Mouse (Mus musculus) layer of hippocampus, adult 2 months (tissue): Measurements from ENCODE around the gene Zfp131. TPM values are rescaled to one million over a fixed set of nuclear protein-coding genes. Genes with fewer than 3 reads are reported as not detected.
A peak's percentile ranks its signal among the peaks of the same experiment; 100 is the strongest.

Experiments
- DNase-seq, 2 experiments: peaks; one replicate each; pipeline ENCODE4 v3.0.0; 2022; ENCODE audit warnings: low spot score in 2 of 2
- H3K27ac ChIP-seq: fragments of 200-600 bp; 2 replicates; pipeline ENCODE4 v1.8.1; 2022
- H3K4me3 ChIP-seq: fragments of 200-600 bp; 2 replicates; pipeline ENCODE4 v1.8.1; 2022; ENCODE audit warnings: mild to moderate bottlenecking
- CTCF ChIP-seq: fragments of 200-600 bp; conservative IDR thresholded peaks from 2 replicates; pipeline ENCODE4 v1.8.1; 2022; ENCODE audit warnings: antibody characterized with exemption, mild to moderate bottlenecking, moderate library complexity
- total RNA-seq, 2 experiments: library from RNA; stranded (reverse); gene quantifications; 2 replicates each; pipeline ENCODE4 v1.2.3; 2021

Zfp131 gene
- total RNA-seq, 2 experiments from 2014 or later, result 40.4 to 43.2 TPM

DNA sequence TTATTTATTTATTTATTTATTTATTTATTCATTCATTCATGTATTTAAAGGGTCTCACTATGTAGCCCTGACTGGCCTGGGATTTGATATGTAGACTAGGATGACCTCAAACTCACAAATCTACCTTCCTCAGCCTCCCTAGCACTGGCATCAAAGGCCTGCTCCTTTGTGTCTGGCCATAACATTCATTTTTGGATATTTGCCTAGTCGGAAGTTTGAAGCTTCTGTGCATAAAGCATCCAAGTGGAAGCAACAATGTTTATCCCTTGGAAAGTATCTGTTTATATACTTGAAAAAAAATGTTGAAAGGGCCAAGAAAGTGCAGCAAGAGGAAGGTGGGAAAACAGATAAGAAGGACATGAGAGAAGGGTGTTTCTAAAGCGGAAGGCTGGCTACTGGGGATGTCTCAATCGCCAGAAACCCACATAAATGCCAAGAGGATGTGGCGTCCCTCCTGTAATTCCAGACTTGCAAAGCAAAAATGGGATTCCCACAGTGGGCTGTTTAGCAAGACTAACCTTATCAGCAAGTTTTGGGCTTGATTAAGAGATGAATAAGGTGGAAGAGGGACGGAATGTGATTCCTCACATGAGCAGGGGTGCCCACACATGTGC lies 2.2 kb upstream of the Zfp131 start:
- no peak for TF ChIP-seq CTCF
- Histone ChIP-seq H3K27ac (no peak overlapping the region), H3K4me3 (no peak overlapping the region)
- DNase-seq, result no peak

DNA sequence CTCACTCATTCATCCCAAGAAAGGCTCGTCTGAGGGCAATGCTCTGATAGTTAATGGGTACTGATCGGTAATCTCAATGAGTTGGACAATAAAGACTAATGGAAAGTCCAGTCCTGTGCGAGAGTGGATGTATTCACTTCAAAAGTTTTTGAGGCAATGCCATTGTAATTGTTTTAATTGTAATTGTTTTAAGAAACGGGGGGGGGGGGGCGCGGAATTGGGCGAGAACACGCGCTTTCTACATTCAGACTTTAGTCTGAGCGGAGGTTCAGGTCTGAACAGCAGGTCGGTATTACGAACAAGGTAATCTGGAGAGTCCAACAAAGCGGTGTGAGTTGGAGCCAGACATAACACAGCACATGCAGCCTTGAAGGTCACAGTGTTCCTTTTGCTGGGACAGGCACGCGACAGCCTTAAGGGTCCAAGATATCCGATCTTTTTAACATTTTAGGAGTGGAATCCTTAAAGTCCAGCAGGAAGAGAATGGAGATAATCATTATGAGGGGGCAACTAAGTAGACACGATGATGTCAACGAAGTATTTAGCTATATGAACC lies 969 bp upstream of the Zfp131 start:
- Histone ChIP-seq H3K4me3 (peak overlapping the region; percentile 91), H3K27ac (peak overlapping the region; percentile 98)
- no peak for DNase-seq
- TF ChIP-seq CTCF, result no peak

- H3K4me3 ChIP-seq, result peak overlapping the region; percentile 91
- peak; percentile 68 to 69 for DNase-seq
- no peak for TF ChIP-seq CTCF
- H3K27ac ChIP-seq, result peak overlapping the region; percentile 98
These were observed 605 bp downstream of the Zfp131 start for GRCm38 (mm10) chr13:119789851-119790717.

DNA sequence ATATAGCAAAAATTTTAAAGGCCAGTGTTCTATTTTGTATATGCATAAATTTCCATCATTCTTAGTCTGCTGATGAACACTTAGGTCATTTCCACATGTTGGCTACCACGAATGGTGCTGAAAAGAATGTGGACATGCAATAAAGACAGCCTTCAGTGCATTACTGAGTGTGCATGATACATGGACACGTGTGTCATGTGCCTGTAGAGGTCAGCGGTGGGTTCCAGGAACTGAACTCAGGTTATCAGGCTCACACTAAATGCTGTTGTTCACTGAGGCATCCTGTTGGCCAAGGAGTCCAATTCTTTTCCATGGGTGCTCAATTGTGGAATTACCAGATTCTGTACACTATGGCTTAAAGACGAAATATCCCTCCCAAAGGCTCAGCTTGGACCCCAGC lies 7.1 kb downstream of the Zfp131 start:
- DNase-seq, result no peak
- Histone ChIP-seq H3K27ac (no peak overlapping the region), H3K4me3 (no peak overlapping the region)
- TF ChIP-seq CTCF, result no peak

GRCm38 (mm10) chr13:119768541-119768940 lies 22.1 kb downstream of the Zfp131 start:
- DNase-seq, result no peak
- no peak overlapping the region for H3K4me3 ChIP-seq
- no peak overlapping the region for H3K27ac ChIP-seq
- TF ChIP-seq CTCF, result no peak

GRCm38 (mm10) chr13:119766480-119766879 lies 24.2 kb downstream of the Zfp131 start:
- no peak for TF ChIP-seq CTCF
- no peak for DNase-seq
- Histone ChIP-seq H3K4me3 (no peak overlapping the region), H3K27ac (no peak overlapping the region)

DNA sequence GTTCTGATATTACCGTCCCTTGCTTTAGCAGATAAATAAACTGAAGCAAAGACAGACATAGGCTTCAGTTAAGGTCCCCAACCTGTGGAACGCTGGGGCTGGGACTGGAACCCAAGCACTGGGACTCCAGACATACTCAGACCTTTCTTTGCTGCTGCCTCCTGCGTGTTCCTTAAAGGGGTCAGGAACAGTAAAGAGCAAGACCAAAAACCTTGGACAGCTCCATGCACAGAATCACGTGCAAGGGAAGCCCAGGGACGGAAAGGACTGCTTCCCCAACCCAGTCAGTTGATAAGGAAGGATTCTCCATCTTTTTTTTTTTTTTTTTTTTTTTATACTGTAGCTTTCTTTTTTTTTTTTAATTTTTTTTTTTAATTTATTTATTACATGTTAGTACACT lies 33.9 kb downstream of the Zfp131 start:
- H3K27ac ChIP-seq, result peak overlapping the region; percentile 99
- no peak for TF ChIP-seq CTCF
- peak overlapping the region; percentile 69 for H3K4me3 ChIP-seq

DNA sequence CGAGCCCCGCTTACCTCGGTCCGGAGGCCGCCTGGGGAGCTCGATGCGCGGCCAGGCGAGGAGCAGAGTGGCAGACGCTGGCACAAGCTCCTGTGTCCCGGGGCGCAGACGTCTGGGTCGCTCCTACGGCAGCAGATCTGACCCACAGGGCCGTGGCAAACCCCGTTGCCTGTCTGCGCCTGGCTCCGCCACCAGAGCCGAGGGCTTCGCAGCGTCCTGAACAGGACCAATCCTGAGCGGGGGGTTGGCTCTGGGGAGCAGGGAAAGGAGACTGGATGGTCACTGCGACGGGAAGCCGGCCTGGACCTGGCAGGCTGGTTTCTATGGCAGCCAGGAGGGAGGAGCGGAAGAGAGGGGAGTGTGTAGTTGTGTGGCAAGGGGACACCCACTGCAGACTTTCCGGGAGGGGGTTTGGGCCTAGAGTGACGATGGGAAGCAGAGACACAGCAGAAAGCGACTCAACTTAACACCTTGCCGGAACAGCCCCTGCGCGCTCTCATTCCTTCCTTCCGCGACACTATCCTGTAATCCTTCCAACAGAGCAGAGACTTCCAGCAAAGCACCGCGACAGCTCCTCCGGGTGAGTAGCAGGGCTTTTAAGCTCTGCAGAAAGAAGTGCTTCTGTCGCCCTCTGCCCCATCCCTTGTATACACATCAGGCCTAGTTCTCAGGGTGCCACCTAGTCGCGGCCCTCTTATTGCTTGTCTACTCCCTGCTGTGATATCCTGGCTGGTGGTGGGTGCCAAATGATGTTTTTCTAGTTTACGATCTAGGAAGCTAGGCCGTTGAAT lies 34.8 kb downstream of the Zfp131 start, which contains the start of gene Nim1k:
Gene Nim1k, minus strand, starts transcription at position 202 of the 791 bp plus-strand sequence.
- no peak for TF ChIP-seq CTCF
- Histone ChIP-seq H3K27ac (peak within 1 kb of the TSS; percentile 99), H3K4me3 (peak within 1 kb of the TSS; percentile 69)
- DNase-seq, result peak; percentile 80 to 88

More for the DNA sequence above, 33.9 kb downstream of the Zfp131 start:
- DNase-seq, result no peak

- peak overlapping the region; percentile 99 for H3K27ac ChIP-seq
- peak overlapping the region; percentile 69 for H3K4me3 ChIP-seq
- TF ChIP-seq CTCF, result no peak
- peak in 1 of 2 experiments; percentile 23 for DNase-seq
These were observed 35.5 kb downstream of the Zfp131 start for GRCm38 (mm10) chr13:119755141-119755547.

GRCm38 (mm10) chr13:119754635-119755020 lies 36.1 kb downstream of the Zfp131 start:
- Histone ChIP-seq H3K27ac (peak overlapping the region; percentile 99), H3K4me3 (peak overlapping the region; percentile 69)
- TF ChIP-seq CTCF, result no peak
- DNase-seq, result peak in 1 of 2 experiments; percentile 17

GRCm38 (mm10) chr13:119753859-119754634 lies 36.6 kb downstream of the Zfp131 start:
- Histone ChIP-seq H3K4me3 (peak overlapping the region; percentile 69), H3K27ac (peak overlapping the region; percentile 99)
- no peak for TF ChIP-seq CTCF
- DNase-seq, result peak; percentile 33 to 69

GRCm38 (mm10) chr13:119746930-119747329 lies 43.8 kb downstream of the Zfp131 start:
- TF ChIP-seq CTCF, result no peak
- Histone ChIP-seq H3K27ac (no peak overlapping the region), H3K4me3 (no peak overlapping the region)
- DNase-seq, result no peak
